In genomic region chr8:78714880-78715279, GRCm38 (mm10) we compare ENCODE assay signal across 30 mouse cellular contexts.
"Had no signal": no experiment of that assay in that cellular context is flagged by ENCODE, and none has a peak within 500 bp of the region (broad histone marks: within the 10 kb centered on the region; RNA-seq: fewer than 3 reads in every experiment).

No protein-coding gene starts in this region.

- H3K27me3 ChIP-seq: limb, embryonic 12.5 days; limb, embryonic 13.5 days; limb, embryonic 15.5 days; liver, embryonic 12.5 days; liver, embryonic 13.5 days; liver, embryonic 15.5 days; lung, embryonic 15.5 days; midbrain, embryonic 12.5 days; midbrain, embryonic 13.5 days; midbrain, embryonic 15.5 days had no signal

- ATAC-seq: liver, embryonic 12.5 days; lung, postnatal 0 days; midbrain, embryonic 13.5 days; midbrain, embryonic 15.5 days; midbrain, embryonic 16.5 days had no signal

- H3K36me3 ChIP-seq: liver, embryonic 15.5 days; midbrain, embryonic 12.5 days; midbrain, embryonic 15.5 days had no signal

- H3K9ac ChIP-seq: limb, embryonic 12.5 days; limb, embryonic 13.5 days; limb, embryonic 15.5 days; liver, embryonic 12.5 days; liver, embryonic 13.5 days; liver, embryonic 14.5 days; liver, embryonic 15.5 days; lung, embryonic 14.5 days; lung, embryonic 15.5 days; midbrain, embryonic 12.5 days; midbrain, embryonic 13.5 days; midbrain, embryonic 15.5 days had no signal

- DNase-seq: left cerebral cortex, postnatal 4 days; liver; liver, embryonic 13.5 days; lung, adult 18-20 months; lung, adult 2 months; lung, embryonic 14.5 days; lung, postnatal 10 days; lung, postnatal 14 days; lung, postnatal 36 days; lung, postnatal 4 days; midbrain, embryonic 14.5 days had no signal

- H3K4me2 ChIP-seq: limb, embryonic 12.5 days; limb, embryonic 13.5 days; limb, embryonic 15.5 days; liver, embryonic 11.5 days; liver, embryonic 12.5 days; liver, embryonic 13.5 days; liver, embryonic 15.5 days; lung, embryonic 14.5 days; lung, embryonic 15.5 days; midbrain, embryonic 11.5 days; midbrain, embryonic 12.5 days; midbrain, embryonic 13.5 days; midbrain, embryonic 15.5 days had no signal

- H3K9me3 ChIP-seq: limb, embryonic 10.5 days; limb, embryonic 15.5 days; liver, embryonic 12.5 days; liver, embryonic 13.5 days; liver, embryonic 15.5 days; lung, embryonic 15.5 days; midbrain, embryonic 13.5 days; midbrain, embryonic 15.5 days had no signal

- H3K27ac ChIP-seq: left cerebral cortex, adult 2 months; limb, embryonic 10.5 days; limb, embryonic 12.5 days; limb, embryonic 13.5 days; limb, embryonic 15.5 days; liver, embryonic 12.5 days; liver, embryonic 13.5 days; liver, embryonic 14.5 days; liver, embryonic 15.5 days; lung, embryonic 15.5 days; macrophage; midbrain, embryonic 12.5 days; midbrain, embryonic 13.5 days; midbrain, embryonic 15.5 days had no signal

- H3K4me1 ChIP-seq: limb, embryonic 15.5 days; liver, embryonic 12.5 days; liver, embryonic 15.5 days; midbrain, embryonic 15.5 days had no signal

- H3K4me3 ChIP-seq: left cerebral cortex, adult 2 months; limb, embryonic 10.5 days; limb, embryonic 12.5 days; limb, embryonic 13.5 days; limb, embryonic 15.5 days; liver, embryonic 12.5 days; liver, embryonic 13.5 days; liver, embryonic 15.5 days; lung, embryonic 15.5 days; megakaryocyte, embryonic 14.5 days; midbrain, embryonic 10.5 days; midbrain, embryonic 12.5 days; midbrain, embryonic 13.5 days; midbrain, embryonic 15.5 days had no signal
